ENCODE assay signal across 29 mouse cellular contexts in the genomic region with DNA sequence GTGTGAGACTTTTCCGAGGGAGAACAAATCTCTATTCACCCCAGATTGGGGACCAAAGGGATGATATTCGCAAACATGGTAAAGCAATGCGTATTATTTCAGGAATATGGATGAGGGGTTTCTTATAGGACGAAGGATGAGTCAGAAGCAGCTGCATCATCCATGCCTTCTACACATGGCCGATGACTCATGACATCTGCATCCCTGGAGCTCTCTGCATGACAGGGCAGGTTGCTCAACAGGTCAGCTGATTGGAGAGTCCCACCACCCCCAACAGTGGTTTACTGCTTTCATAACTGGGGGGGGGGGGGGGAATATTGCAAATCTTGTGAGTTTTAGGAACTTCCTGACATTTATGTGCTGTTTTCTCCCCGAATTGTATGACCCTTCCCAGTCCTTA. TPM values are rescaled to one million over a fixed set of nuclear protein-coding genes. Genes with fewer than 3 reads are reported as not detected.
A peak's percentile ranks its signal among the peaks of the same experiment; 100 is the strongest.
DNase-seq lines count a peak whose midpoint lies in the region; ATAC-seq and TF ChIP-seq lines count a peak whose summit lies in the region.
"Had no signal": no experiment of that assay in that cellular context is flagged by ENCODE, and none has a peak within 500 bp of the region (broad histone marks: within the 10 kb centered on the region; RNA-seq: fewer than 3 reads in every experiment).

No protein-coding gene starts in this region.

- no peaks in the 10 kb centered on the region for H3K36me3 ChIP-seq in stomach, embryonic 16.5 days (ENCODE audit: control insufficient read depth, insufficient read depth, low read length)
- no peaks in the 10 kb centered on the region for H3K36me3 ChIP-seq in thymus, adult 2 months (ENCODE audit: control insufficient read depth, insufficient read depth, low read length)
- no peaks in the 10 kb centered on the region for H3K36me3 ChIP-seq in midbrain, embryonic 14.5 days (ENCODE audit: control insufficient read depth, insufficient read depth, low read length)
- H3K36me3 ChIP-seq: embryonic facial prominence, embryonic 13.5 days; hindbrain, embryonic 13.5 days; midbrain, embryonic 15.5 days had no signal

- no peaks in the 10 kb centered on the region for H3K4me1 ChIP-seq in stomach, embryonic 16.5 days (ENCODE audit: control insufficient read depth, insufficient read depth, low read length)
- no peaks in the 10 kb centered on the region for H3K4me1 ChIP-seq in thymus, adult 2 months (replicated peaks; ENCODE audit: control insufficient read depth, insufficient read depth, low read length)
- H3K4me1 ChIP-seq in midbrain, embryonic 14.5 days (ENCODE audit: control insufficient read depth, insufficient read depth, low read length), result no peaks in the 10 kb centered on the region
- H3K4me1 ChIP-seq: midbrain, embryonic 15.5 days had no signal

- H3K27me3 ChIP-seq in stomach, embryonic 16.5 days (ENCODE audit: control insufficient read depth, insufficient read depth, low read length), result no peaks in the 10 kb centered on the region
- no peaks in the 10 kb centered on the region; the same call in 1 of the 2 replicates for H3K27me3 ChIP-seq in thymus, adult 2 months (ENCODE audit: control insufficient read depth, insufficient read depth, low read length)
- no peaks in the 10 kb centered on the region for H3K27me3 ChIP-seq in midbrain, embryonic 14.5 days (ENCODE audit: control insufficient read depth, insufficient read depth, low read length)
- H3K27me3 ChIP-seq: embryonic facial prominence, embryonic 13.5 days; hindbrain, embryonic 13.5 days; midbrain, embryonic 15.5 days had no signal

- no peak overlapping the region for H3K4me3 ChIP-seq in stomach, embryonic 16.5 days (replicated peaks; ENCODE audit: low read length)
- H3K4me3 ChIP-seq in thymus, adult 2 months (ENCODE audit: control insufficient read depth, insufficient read depth, low read length), result no peak overlapping the region
- H3K4me3 ChIP-seq in midbrain, embryonic 14.5 days (replicated peaks; ENCODE audit: low read depth, low read length), result no peak overlapping the region
- H3K4me3 ChIP-seq: embryonic facial prominence, embryonic 13.5 days; erythroblast, embryonic 14.5 days; hindbrain, embryonic 13.5 days; midbrain, embryonic 15.5 days had no signal

- peak overlapping the region; percentile 23; the same call in 1 of the 2 replicates for H3K27ac ChIP-seq in stomach, embryonic 16.5 days (ENCODE audit: low read length)
- no peak overlapping the region for H3K27ac ChIP-seq in thymus, adult 2 months (ENCODE audit: control insufficient read depth, insufficient read depth, low read length)
- H3K27ac ChIP-seq in midbrain, embryonic 14.5 days (replicated peaks; ENCODE audit: low read depth, low read length), result no peak overlapping the region
- H3K27ac ChIP-seq: embryonic facial prominence, embryonic 13.5 days; hindbrain, embryonic 13.5 days; liver, embryonic 14.5 days; macrophage; midbrain, embryonic 15.5 days had no signal

- no peak for TF ChIP-seq CTCF in thymus, adult 2 months (IDR thresholded peaks at IDR 0.05; ENCODE audit: borderline replicate concordance, control insufficient read depth, extremely low read depth, insufficient read depth, low read length, poor library complexity)

- no peaks in the 10 kb centered on the region for H3K9me3 ChIP-seq in stomach, embryonic 16.5 days (replicated peaks; ENCODE audit: control insufficient read depth, low read length)
- H3K9me3 ChIP-seq in midbrain, embryonic 14.5 days (ENCODE audit: control insufficient read depth, low read length), result no peaks in the 10 kb centered on the region
- H3K9me3 ChIP-seq: embryonic facial prominence, embryonic 13.5 days; hindbrain, embryonic 13.5 days; midbrain, embryonic 15.5 days had no signal

- TF ChIP-seq POLR2A in thymus, adult 2 months (IDR thresholded peaks at IDR 0.05; ENCODE audit: control insufficient read depth, extremely low read depth, insufficient read depth, low read length, poor library complexity), result no peak

- peak; percentile 17 for DNase-seq in adrenal gland, postnatal 14 days
- no peak for DNase-seq in adrenal gland, adult 18-20 months (ENCODE audit: low spot score in 2 of 2)
- peak; percentile 61 for DNase-seq in Muller cell, postnatal 12 days (ENCODE audit: inconsistent ontology term)
- DNase-seq in c-Kit-positive CD71-negative TER-119-negative erythroid progenitor cells, embryonic 14.5 days (ENCODE audit: low read depth), result peak; percentile 28
- no peak for DNase-seq in thymus, adult 2 months
- DNase-seq in left cerebral cortex, adult 9 months (ENCODE audit: low spot score in 2 of 2), result no peak
- no peak for DNase-seq in midbrain, embryonic 14.5 days
- DNase-seq: adrenal gland, adult 2 months; cerebellum, adult 2 months; embryo, embryonic 11 days; forebrain, postnatal 0 days; heart, postnatal 4 days; kidney, adult 8-10 months; kidney, postnatal 14 days; layer of hippocampus, adult 9-11 months; liver; lung, adult 2 months; lung, postnatal 10 days; right cerebral cortex, postnatal 4 days; thymus, postnatal 14 days had no signal

- H3K4me2 ChIP-seq in stomach, embryonic 16.5 days (ENCODE audit: low read depth, low read length), result no peak overlapping the region
- no peak overlapping the region for H3K4me2 ChIP-seq in midbrain, embryonic 14.5 days (ENCODE audit: low read length)
- H3K4me2 ChIP-seq: embryonic facial prominence, embryonic 13.5 days; heart, embryonic 11.5 days; hindbrain, embryonic 13.5 days; midbrain, embryonic 15.5 days had no signal

- H3K9ac ChIP-seq in stomach, embryonic 16.5 days (ENCODE audit: low read length), result no peak overlapping the region
- no peak overlapping the region for H3K9ac ChIP-seq in midbrain, embryonic 14.5 days (replicated peaks; ENCODE audit: low read length)
- H3K9ac ChIP-seq: embryonic facial prominence, embryonic 13.5 days; forebrain, postnatal 0 days; hindbrain, embryonic 13.5 days; liver, embryonic 14.5 days; midbrain, embryonic 15.5 days had no signal

- no peak for ATAC-seq in stomach, embryonic 16.5 days (ENCODE audit: insufficient read depth, low FRiP score)
- ATAC-seq in midbrain, embryonic 14.5 days (ENCODE audit: low FRiP score, low TSS enrichment), result no peak
- ATAC-seq: forebrain, postnatal 0 days; intestine, embryonic 16.5 days; midbrain, embryonic 15.5 days had no signal

- 85% methylated on average over 6 of the region's 6 CpGs for WGBS in stomach, embryonic 16.5 days
- WGBS in thymus, adult 2 months, result 93% methylated on average over 6 of the region's 6 CpGs
- 92% methylated on average over 6 of the region's 6 CpGs for WGBS in midbrain, embryonic 14.5 days

RNA-seq across cellular contexts. Expression of gene Pias1, which starts 50.3 kb away (rescaled TPM):
- total RNA-seq in adrenal gland, postnatal 14 days (2021), result 26.0 and 33.5 TPM in 2 replicates
- 10 to 100 TPM; 36.0 to 36.2 TPM for total RNA-seq in adrenal gland, adult 18-20 months (2021)
- 51.7 and 53.8 TPM in 2 replicates for polyA plus RNA-seq in stomach, embryonic 16.5 days (2015; fragmentation: Nextera tagmentation; extraction: Ambion mirVana)
- polyA plus RNA-seq in thymus, adult 2 months (2012; rRNA removed), result 60.9 and 64.3 TPM in 2 replicates
- polyA plus RNA-seq in midbrain, embryonic 14.5 days (2014; fragmentation: Nextera tagmentation; extraction: Ambion mirVana), result 65.4 and 66.9 TPM in 2 replicates

Comparison
In these comparisons a context has a peak if more than half of its experiments do, and no peak if none do; other contexts are left out.
1. DNase-seq: peak in adrenal gland, postnatal 14 days (single experiment), Muller cell, postnatal 12 days (single experiment) and c-Kit-positive CD71-negative TER-119-negative erythroid progenitor cells, embryonic 14.5 days (single experiment); none in adrenal gland, adult 18-20 months (0 of 2), thymus, adult 2 months (single experiment), left cerebral cortex, adult 9 months (0 of 2) and midbrain, embryonic 14.5 days (single experiment).